Mouse (Mus musculus) urinary bladder, postnatal 25 days (tissue): ENCODE results near the gene Fnbp1.
A peak's percentile ranks its signal among the peaks of the same experiment; 100 is the strongest.

Source experiments
- DNase-seq: peaks from one replicate; pipeline ENCODE4 v3.0.0; 2022; ENCODE audit warnings: low spot score

Gene Fnbp1

GRCm38 (mm10) chr2:31150762-31151161 lies 9.0 kb upstream of the Fnbp1 start:
- DNase-seq, result no peak

- DNase-seq, result no peak
These were observed 5.2 kb upstream of the Fnbp1 start for GRCm38 (mm10) chr2:31147054-31147453.

- DNase-seq, result no peak
These were observed 3.1 kb upstream of the Fnbp1 start for GRCm38 (mm10) chr2:31144901-31145300.

GRCm38 (mm10) chr2:31143768-31144695 lies 2.2 kb upstream of the Fnbp1 start:
- DNase-seq, result no peak

- no peak for DNase-seq
These were observed 1.5 kb upstream of the Fnbp1 start for GRCm38 (mm10) chr2:31143326-31143725.

GRCm38 (mm10) chr2:31142505-31142904 lies 697 bp upstream of the Fnbp1 start:
- no peak for DNase-seq

GRCm38 (mm10) chr2:31141074-31141866 lies 538 bp downstream of the Fnbp1 start:
- DNase-seq, result no peak

- DNase-seq, result no peak
These were observed 1.1 kb downstream of the Fnbp1 start for GRCm38 (mm10) chr2:31140772-31141073.

GRCm38 (mm10) chr2:31139991-31140771 lies 1.6 kb downstream of the Fnbp1 start:
- DNase-seq, result no peak

- DNase-seq, result no peak
These were observed 2.6 kb downstream of the Fnbp1 start for GRCm38 (mm10) chr2:31139174-31139632.

GRCm38 (mm10) chr2:31137018-31137590 lies 4.7 kb downstream of the Fnbp1 start:
- DNase-seq, result no peak

- DNase-seq, result no peak
These were observed 5.5 kb downstream of the Fnbp1 start for GRCm38 (mm10) chr2:31136338-31136737.

GRCm38 (mm10) chr2:31135512-31135931 lies 6.3 kb downstream of the Fnbp1 start:
- DNase-seq, result no peak

GRCm38 (mm10) chr2:31133981-31134380 lies 7.8 kb downstream of the Fnbp1 start:
- DNase-seq, result no peak

GRCm38 (mm10) chr2:31132682-31133081 lies 9.1 kb downstream of the Fnbp1 start:
- no peak for DNase-seq

- no peak for DNase-seq
These were observed 11.0 kb downstream of the Fnbp1 start for GRCm38 (mm10) chr2:31130815-31131299.

- DNase-seq, result no peak
These were observed 11.9 kb downstream of the Fnbp1 start for GRCm38 (mm10) chr2:31129742-31130518.

GRCm38 (mm10) chr2:31127899-31128298 lies 13.9 kb downstream of the Fnbp1 start:
- DNase-seq, result peak; percentile 40

- DNase-seq, result no peak
These were observed 14.6 kb downstream of the Fnbp1 start for GRCm38 (mm10) chr2:31127219-31127618.

GRCm38 (mm10) chr2:31126048-31126447 lies 15.8 kb downstream of the Fnbp1 start:
- no peak for DNase-seq

GRCm38 (mm10) chr2:31125156-31125555 lies 16.7 kb downstream of the Fnbp1 start:
- DNase-seq, result no peak
